22 mouse cellular contexts compared by ENCODE assay signal in the genomic region with DNA sequence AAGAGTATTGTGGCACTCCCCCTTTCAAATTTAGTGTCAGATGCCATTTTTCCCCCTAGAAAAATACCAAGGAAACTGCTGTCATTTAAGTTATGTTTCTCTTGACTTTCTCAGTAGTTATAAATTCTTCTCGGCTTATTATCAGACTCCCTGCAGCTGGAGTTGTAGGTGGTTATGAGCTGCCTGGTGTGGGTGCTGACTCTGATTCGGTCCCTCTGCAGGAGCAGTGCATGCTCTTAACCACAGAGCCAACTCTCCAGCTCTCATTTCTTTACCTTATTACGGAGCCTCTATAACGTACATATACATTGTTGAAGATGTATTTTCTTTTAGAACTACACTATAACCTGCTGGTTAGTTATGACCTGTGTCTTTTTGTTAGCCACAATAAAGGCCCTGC. TPM values are rescaled to one million over a fixed set of nuclear protein-coding genes. Genes with fewer than 3 reads are reported as not detected.
DNase-seq lines count a peak whose midpoint lies in the region; ATAC-seq lines count a peak whose summit lies in the region.
"Had no signal": no experiment of that assay in that cellular context is flagged by ENCODE, and none has a peak within 500 bp of the region (broad histone marks: within the 10 kb centered on the region; RNA-seq: fewer than 3 reads in every experiment).

No protein-coding gene starts in this region.

- H3K9ac ChIP-seq in midbrain, embryonic 11.5 days (ENCODE audit: low read length), result no peak overlapping the region
- no peak overlapping the region for H3K9ac ChIP-seq in midbrain, embryonic 13.5 days (replicated peaks)
- H3K9ac ChIP-seq in intestine, embryonic 15.5 days, result no peak overlapping the region

- WGBS in midbrain, embryonic 11.5 days, result 77% methylated on average over 4 of the region's 4 CpGs
- WGBS in midbrain, embryonic 13.5 days, result 86% methylated on average over 4 of the region's 4 CpGs
- whole genome bisulfite sequencing in intestine, embryonic 15.5 days, result 70% methylated on average over 4 of the region's 4 CpGs

- no peak for ATAC-seq in midbrain, embryonic 11.5 days (ENCODE audit: low FRiP score)
- no peak for ATAC-seq in midbrain, embryonic 13.5 days
- ATAC-seq in common myeloid progenitor, adult 5-6 weeks (replicated peaks; ENCODE audit: low read depth, poor library complexity, severe bottlenecking), result 0 out of 2 replicates have a peak, but pooled peaks have one; percentile 34
- peak; percentile 66 for ATAC-seq in megakaryocyte progenitor cell, adult 5-6 weeks (replicated peaks; ENCODE audit: poor library complexity)
- ATAC-seq in megakaryocyte-erythroid progenitor cell, adult 5-6 weeks (replicated peaks; ENCODE audit: low FRiP score, low TSS enrichment, poor library complexity, severe bottlenecking), result peak; percentile 68; the same call in 1 of the 2 replicates
- ATAC-seq in intestine, embryonic 15.5 days, result no peak
- ATAC-seq: activated CD4-positive, CD25-positive, alpha-beta regulatory T cell, adult 4 months; CD4-positive, CD25-positive, alpha-beta regulatory T cell, adult 4 months; Patski had no signal

- H3K4me2 ChIP-seq in midbrain, embryonic 11.5 days, result no peak overlapping the region
- no peak overlapping the region for H3K4me2 ChIP-seq in midbrain, embryonic 13.5 days (replicated peaks)
- H3K4me2 ChIP-seq in intestine, embryonic 15.5 days (replicated peaks), result no peak overlapping the region

- DNase-seq in midbrain, embryonic 11.5 days (ENCODE audit: low spot score, missing footprints), result peak; percentile 41
- DNase-seq in left cerebral cortex, postnatal 36 days (ENCODE audit: low spot score in 2 of 2), result no peak
- no peak for DNase-seq in left cerebral cortex, postnatal 25 days (ENCODE audit: low spot score in 2 of 2)
- DNase-seq: adrenal gland, adult 2 months; adrenal gland, adult 8-10 months; adrenal gland, postnatal 10 days; adrenal gland, postnatal 14 days; adrenal gland, postnatal 25 days; adrenal gland, postnatal 36 days; B cell, adult 2 months; cerebellum, adult 11 months; cerebellum, adult 11-12 months had no signal

- H3K4me1 ChIP-seq in midbrain, embryonic 11.5 days (ENCODE audit: control insufficient read depth, insufficient read depth, low read length), result no peaks in the 10 kb centered on the region
- H3K4me1 ChIP-seq in midbrain, embryonic 13.5 days (replicated peaks), result no peaks in the 10 kb centered on the region
- no peaks in the 10 kb centered on the region for H3K4me1 ChIP-seq in intestine, embryonic 15.5 days (replicated peaks)

- no peaks in the 10 kb centered on the region for H3K27me3 ChIP-seq in midbrain, embryonic 11.5 days (ENCODE audit: control insufficient read depth, insufficient read depth, low read length)
- H3K27me3 ChIP-seq in midbrain, embryonic 13.5 days, result no peaks in the 10 kb centered on the region
- H3K27me3 ChIP-seq in intestine, embryonic 15.5 days (replicated peaks), result no peaks in the 10 kb centered on the region
- H3K27me3 ChIP-seq: CH12.LX, Patski had no signal

- intact Hi-C loops in left cerebral cortex, postnatal 36 days (cut with DNase I), result no loop called here
- intact Hi-C loops in left cerebral cortex, postnatal 25 days (cut with DNase I), result no loop called here

- no peak overlapping the region for H3K4me3 ChIP-seq in midbrain, embryonic 11.5 days (ENCODE audit: low read depth, low read length)
- H3K4me3 ChIP-seq in midbrain, embryonic 13.5 days (replicated peaks), result no peak overlapping the region
- no peak overlapping the region for H3K4me3 ChIP-seq in intestine, embryonic 15.5 days (replicated peaks)

- no peak overlapping the region for H3K27ac ChIP-seq in midbrain, embryonic 11.5 days (ENCODE audit: low read depth, low read length)
- H3K27ac ChIP-seq in midbrain, embryonic 13.5 days, result no peak overlapping the region
- H3K27ac ChIP-seq in intestine, embryonic 15.5 days, result no peak overlapping the region

- H3K36me3 ChIP-seq in midbrain, embryonic 11.5 days (ENCODE audit: control insufficient read depth, insufficient read depth, low read length), result no peaks in the 10 kb centered on the region
- no peaks in the 10 kb centered on the region for H3K36me3 ChIP-seq in midbrain, embryonic 13.5 days
- H3K36me3 ChIP-seq in intestine, embryonic 15.5 days, result no peaks in the 10 kb centered on the region
- H3K36me3 ChIP-seq: G1E had no signal

- no peaks in the 10 kb centered on the region for H3K9me3 ChIP-seq in midbrain, embryonic 11.5 days (ENCODE audit: control insufficient read depth, low read length)
- H3K9me3 ChIP-seq in midbrain, embryonic 13.5 days, result no peaks in the 10 kb centered on the region
- no peaks in the 10 kb centered on the region for H3K9me3 ChIP-seq in intestine, embryonic 15.5 days
- H3K9me3 ChIP-seq: G1E had no signal

RNA-seq across cellular contexts. Expression of gene Cdnf, which starts 9.7 kb away (rescaled TPM):
- 0.37 TPM in 1 of 2 replicates, not detected in the other for polyA plus RNA-seq in midbrain, embryonic 11.5 days (2014; fragmentation: Nextera tagmentation; extraction: Ambion mirVana)
- 0.13 and 0.31 TPM in 2 replicates for polyA plus RNA-seq in midbrain, embryonic 13.5 days (2015; fragmentation: Nextera tagmentation; extraction: Ambion mirVana)
- total RNA-seq in common myeloid progenitor, adult 5-6 weeks (2017), result 0.58 and 1.6 TPM in 2 replicates
- 0.59 and 0.62 TPM in 2 replicates for total RNA-seq in megakaryocyte progenitor cell, adult 5-6 weeks (2015)
- total RNA-seq in megakaryocyte progenitor cell, adult 5-6 weeks (2017), result 0.25 and 0.68 TPM in 2 replicates
- 0.20 TPM in 2 replicates for total RNA-seq in megakaryocyte-erythroid progenitor cell, adult 5-6 weeks (2014; fragmentation: Nextera tagmentation)
- total RNA-seq in megakaryocyte-erythroid progenitor cell, adult 5-6 weeks (2017), result 0.75 and 2.6 TPM in 2 replicates
- total RNA-seq in left cerebral cortex, postnatal 36 days (2021), result 1 to 10 TPM; 1.2 to 1.6 TPM
- 0.33 and 0.78 TPM in 2 replicates for polyA plus RNA-seq in intestine, embryonic 15.5 days (2015; fragmentation: Nextera tagmentation; extraction: Ambion mirVana)
- 1 to 10 TPM in 1 of 2 experiments, under 1 TPM in 1; 0.85 to 1.1 TPM for total RNA-seq in left cerebral cortex, postnatal 25 days (2021)

RNA-seq across cellular contexts. Expression of gene Hspa14, which starts 9.9 kb away (rescaled TPM):
- polyA plus RNA-seq in midbrain, embryonic 11.5 days (2014; fragmentation: Nextera tagmentation; extraction: Ambion mirVana), result 122 TPM in 2 replicates
- 72.5 and 84.2 TPM in 2 replicates for polyA plus RNA-seq in midbrain, embryonic 13.5 days (2015; fragmentation: Nextera tagmentation; extraction: Ambion mirVana)
- 134 and 176 TPM in 2 replicates for total RNA-seq in common myeloid progenitor, adult 5-6 weeks (2017)
- 65.8 and 83.1 TPM in 2 replicates for total RNA-seq in megakaryocyte progenitor cell, adult 5-6 weeks (2015)
- total RNA-seq in megakaryocyte progenitor cell, adult 5-6 weeks (2017), result 172 TPM in 2 replicates
- total RNA-seq in megakaryocyte-erythroid progenitor cell, adult 5-6 weeks (2014; fragmentation: Nextera tagmentation), result 119 and 121 TPM in 2 replicates
- total RNA-seq in megakaryocyte-erythroid progenitor cell, adult 5-6 weeks (2017), result 161 and 179 TPM in 2 replicates
- 10 to 100 TPM; 41.4 to 48.2 TPM for total RNA-seq in left cerebral cortex, postnatal 36 days (2021)
- 98.9 and 107 TPM in 2 replicates for polyA plus RNA-seq in intestine, embryonic 15.5 days (2015; fragmentation: Nextera tagmentation; extraction: Ambion mirVana)
- 10 to 100 TPM; 42.8 to 46.9 TPM for total RNA-seq in left cerebral cortex, postnatal 25 days (2021)

RNA-seq across cellular contexts. Expression of gene Gm45902, which starts 10.0 kb away (rescaled TPM):
- 8.7 and 9.4 TPM in 2 replicates for polyA plus RNA-seq in midbrain, embryonic 11.5 days (2014; fragmentation: Nextera tagmentation; extraction: Ambion mirVana)
- 8.2 and 9.8 TPM in 2 replicates for polyA plus RNA-seq in midbrain, embryonic 13.5 days (2015; fragmentation: Nextera tagmentation; extraction: Ambion mirVana)
- 12.2 and 15.4 TPM in 2 replicates for total RNA-seq in common myeloid progenitor, adult 5-6 weeks (2017)
- 5.3 and 6.0 TPM in 2 replicates for total RNA-seq in megakaryocyte progenitor cell, adult 5-6 weeks (2015)
- total RNA-seq in megakaryocyte progenitor cell, adult 5-6 weeks (2017), result 11.9 and 12.8 TPM in 2 replicates
- 7.3 and 8.1 TPM in 2 replicates for total RNA-seq in megakaryocyte-erythroid progenitor cell, adult 5-6 weeks (2014; fragmentation: Nextera tagmentation)
- 11.1 and 13.0 TPM in 2 replicates for total RNA-seq in megakaryocyte-erythroid progenitor cell, adult 5-6 weeks (2017)
- total RNA-seq in left cerebral cortex, postnatal 36 days (2021), result 1 to 10 TPM; 3.4 to 5.4 TPM
- 3.3 and 3.6 TPM in 2 replicates for polyA plus RNA-seq in intestine, embryonic 15.5 days (2015; fragmentation: Nextera tagmentation; extraction: Ambion mirVana)
- 1 to 10 TPM; 4.0 to 5.4 TPM for total RNA-seq in left cerebral cortex, postnatal 25 days (2021)

RNA-seq across cellular contexts. Expression of gene Suv39h2, which starts 47.7 kb away (rescaled TPM):
- polyA plus RNA-seq in midbrain, embryonic 11.5 days (2014; fragmentation: Nextera tagmentation; extraction: Ambion mirVana), result 47.4 and 52.2 TPM in 2 replicates
- polyA plus RNA-seq in midbrain, embryonic 13.5 days (2015; fragmentation: Nextera tagmentation; extraction: Ambion mirVana), result 15.3 and 16.6 TPM in 2 replicates
- total RNA-seq in common myeloid progenitor, adult 5-6 weeks (2017), result 15.7 and 20.0 TPM in 2 replicates
- 16.9 and 20.0 TPM in 2 replicates for total RNA-seq in megakaryocyte progenitor cell, adult 5-6 weeks (2015)
- 15.6 and 17.4 TPM in 2 replicates for total RNA-seq in megakaryocyte progenitor cell, adult 5-6 weeks (2017)
- total RNA-seq in megakaryocyte-erythroid progenitor cell, adult 5-6 weeks (2014; fragmentation: Nextera tagmentation), result 17.9 and 19.2 TPM in 2 replicates
- 15.7 and 18.2 TPM in 2 replicates for total RNA-seq in megakaryocyte-erythroid progenitor cell, adult 5-6 weeks (2017)
- 1 to 10 TPM; 3.2 to 4.4 TPM for total RNA-seq in left cerebral cortex, postnatal 36 days (2021)
- 10.8 and 12.5 TPM in 2 replicates for polyA plus RNA-seq in intestine, embryonic 15.5 days (2015; fragmentation: Nextera tagmentation; extraction: Ambion mirVana)
- 1 to 10 TPM; 3.5 to 4.4 TPM for total RNA-seq in left cerebral cortex, postnatal 25 days (2021)

RNA-seq across cellular contexts. Expression of gene Fam107b, which starts 47.7 kb away (rescaled TPM):
- polyA plus RNA-seq in midbrain, embryonic 11.5 days (2014; fragmentation: Nextera tagmentation; extraction: Ambion mirVana), result 60.4 and 65.7 TPM in 2 replicates
- polyA plus RNA-seq in midbrain, embryonic 13.5 days (2015; fragmentation: Nextera tagmentation; extraction: Ambion mirVana), result 39.1 and 39.4 TPM in 2 replicates
- 812 and 826 TPM in 2 replicates for total RNA-seq in common myeloid progenitor, adult 5-6 weeks (2017)
- 1,007 and 1,094 TPM in 2 replicates for total RNA-seq in megakaryocyte progenitor cell, adult 5-6 weeks (2015)
- total RNA-seq in megakaryocyte progenitor cell, adult 5-6 weeks (2017), result 622 and 1,143 TPM in 2 replicates
- 49.8 and 51.1 TPM in 2 replicates for total RNA-seq in megakaryocyte-erythroid progenitor cell, adult 5-6 weeks (2014; fragmentation: Nextera tagmentation)
- total RNA-seq in megakaryocyte-erythroid progenitor cell, adult 5-6 weeks (2017), result 98.2 and 314 TPM in 2 replicates
- total RNA-seq in left cerebral cortex, postnatal 36 days (2021), result 10 to 100 TPM in 1 of 2 experiments, 1 to 10 TPM in 1; 6.4 to 11.9 TPM
- 41.0 and 44.7 TPM in 2 replicates for polyA plus RNA-seq in intestine, embryonic 15.5 days (2015; fragmentation: Nextera tagmentation; extraction: Ambion mirVana)
- 1 to 10 TPM; 8.6 to 9.6 TPM for total RNA-seq in left cerebral cortex, postnatal 25 days (2021)

Comparison
In these comparisons a context has a peak if more than half of its experiments do, and no peak if none do; other contexts are left out.
1. ATAC-seq: peak in common myeloid progenitor, adult 5-6 weeks (single experiment), megakaryocyte progenitor cell, adult 5-6 weeks (single experiment) and megakaryocyte-erythroid progenitor cell, adult 5-6 weeks (single experiment); none in midbrain, embryonic 11.5 days (single experiment), midbrain, embryonic 13.5 days (single experiment) and intestine, embryonic 15.5 days (single experiment).